ENCODE assay signal across 9 mouse cellular contexts in genomic region chr10:79916081-79916480, GRCm38 (mm10). TPM values are rescaled to one million over a fixed set of nuclear protein-coding genes. Genes with fewer than 3 reads are reported as not detected.
DNase-seq lines count a peak whose midpoint lies in the region; ATAC-seq and TF ChIP-seq lines count a peak whose summit lies in the region.
"Had no signal": no experiment of that assay in that cellular context is flagged by ENCODE, and none has a peak within 500 bp of the region (broad histone marks: within the 10 kb centered on the region; RNA-seq: fewer than 3 reads in every experiment).

No protein-coding gene starts in this region.

- no peak for TF ChIP-seq POLR2A in heart, adult 2 months (IDR thresholded peaks at IDR 0.05; ENCODE audit: insufficient read depth, low read depth, low read length)

- 12% methylated on average over 8 of the region's 8 CpGs for WGBS in heart, adult 2 months
- WGBS in forebrain, embryonic 12.5 days = 10% methylated on average over 8 of the region's 8 CpGs
- 7% methylated on average over 8 of the region's 8 CpGs for WGBS in liver, embryonic 11.5 days

- H3K27me3 ChIP-seq in heart, adult 2 months (ENCODE audit: control insufficient read depth, insufficient read depth, low read length) = peaks cover 13% of the 10 kb centered on the region
- H3K27me3 ChIP-seq in C2C12 (ENCODE audit: control insufficient read depth, insufficient read depth, insufficient read length) = peaks cover 26% of the 10 kb centered on the region
- H3K27me3 ChIP-seq in forebrain, embryonic 12.5 days = peaks cover 38% of the 10 kb centered on the region
- peaks cover 38% of the 10 kb centered on the region for H3K27me3 ChIP-seq in liver, embryonic 11.5 days (replicated peaks; ENCODE audit: control insufficient read depth, insufficient read depth, low read length)

- ATAC-seq in forebrain, embryonic 12.5 days (ENCODE audit: low FRiP score) = 0 out of 2 replicates have a peak, but pooled peaks have one; percentile 3
- no peak for ATAC-seq in liver, embryonic 11.5 days (replicated peaks; ENCODE audit: low FRiP score)

- peak overlapping the region; percentile 96 for H3K4me2 ChIP-seq in forebrain, embryonic 12.5 days
- H3K4me2 ChIP-seq in liver, embryonic 11.5 days = peak overlapping the region; percentile 97

- H3K4me3 ChIP-seq in heart, adult 2 months = peak overlapping the region; percentile 84
- peak overlapping the region; percentile 64 for H3K4me3 ChIP-seq in C2C12 (ENCODE audit: insufficient read depth, poor library complexity, severe bottlenecking)
- H3K4me3 ChIP-seq in forebrain, embryonic 12.5 days (replicated peaks) = peak overlapping the region; percentile 84
- peak overlapping the region; percentile 82 for H3K4me3 ChIP-seq in liver, embryonic 11.5 days (ENCODE audit: low read depth, low read length)

- H3K36me3 ChIP-seq in heart, adult 2 months (ENCODE audit: control insufficient read depth, insufficient read depth, low read length) = no peaks in the 10 kb centered on the region
- peaks cover 7% of the 10 kb centered on the region for H3K36me3 ChIP-seq in C2C12 (ENCODE audit: control insufficient read depth, insufficient read depth)
- H3K36me3 ChIP-seq in forebrain, embryonic 12.5 days (replicated peaks) = peaks cover 21% of the 10 kb centered on the region
- H3K36me3 ChIP-seq in liver, embryonic 11.5 days (ENCODE audit: control insufficient read depth, insufficient read depth, low read length) = peaks cover 3% of the 10 kb centered on the region; the same call in 1 of the 2 replicates

- H3ac ChIP-seq in C2C12 (ENCODE audit: control insufficient read depth, insufficient read length, low read depth) = peak overlapping the region; percentile 92

- peaks cover 10% of the 10 kb centered on the region for H3K4me1 ChIP-seq in heart, adult 2 months (ENCODE audit: control insufficient read depth, insufficient read depth, low read length)
- H3K4me1 ChIP-seq in forebrain, embryonic 12.5 days = peaks cover 55% of the 10 kb centered on the region
- peaks cover 65% of the 10 kb centered on the region for H3K4me1 ChIP-seq in liver, embryonic 11.5 days (replicated peaks; ENCODE audit: control insufficient read depth, insufficient read depth, low read length)

- peak overlapping the region; percentile 86 for H3K9ac ChIP-seq in heart, adult 2 months (ENCODE audit: low read depth, low read length)
- H3K9ac ChIP-seq in forebrain, embryonic 12.5 days = peak overlapping the region; percentile 91
- H3K9ac ChIP-seq in liver, embryonic 11.5 days (ENCODE audit: low read depth, low read length) = peak overlapping the region; percentile 90

- peak overlapping the region; percentile 91 for H3K27ac ChIP-seq in heart, adult 2 months
- H3K27ac ChIP-seq in forebrain, embryonic 12.5 days = peak overlapping the region; percentile 70
- peak overlapping the region; percentile 71 for H3K27ac ChIP-seq in liver, embryonic 11.5 days (ENCODE audit: low read depth, low read length)

- no peak for TF ChIP-seq CTCF in heart, adult 2 months (IDR thresholded peaks at IDR 0.05)
- no peak for TF ChIP-seq CTCF in C2C12 (IDR thresholded peaks at IDR 0.05; ENCODE audit: control insufficient read depth, insufficient read depth, insufficient read length)

- H3K9me3 ChIP-seq in forebrain, embryonic 12.5 days = no peaks in the 10 kb centered on the region
- H3K9me3 ChIP-seq in liver, embryonic 11.5 days (ENCODE audit: control insufficient read depth, low read length) = no peaks in the 10 kb centered on the region

- 0 out of 2 replicates have a peak, but pooled peaks cover 4% of the 10 kb centered on the region for H3K79me2 ChIP-seq in heart, adult 2 months (replicated peaks; ENCODE audit: control insufficient read depth, insufficient read depth, low read length)
- H3K79me2 ChIP-seq in C2C12 (ENCODE audit: control insufficient read depth, insufficient read depth) = peaks cover 24% of the 10 kb centered on the region

- DNase-seq in heart, adult 2 months = no peak
- no peak for DNase-seq in heart, adult 9 months (ENCODE audit: low spot score in 2 of 2)
- DNase-seq in liver, embryonic 11.5 days (ENCODE audit: low spot score) = no peak
- DNase-seq in thymus, postnatal 25 days = no peak
- DNase-seq in left cerebral cortex, adult 8-10 months (ENCODE audit: low spot score in 2 of 2) = no peak
- DNase-seq in gastrocnemius, postnatal 14 days = no peak

- intact Hi-C loops in heart, adult 2 months (cut with DNase I) = no loop called here
- intact Hi-C loops in gastrocnemius, postnatal 14 days (cut with DNase I; ENCODE audit: low total_unique reads) = loop anchor here (5.0 kb wide), 1 partner anchor 34 kb away; no protein-coding TSS in a partner anchor

- TF ChIP-seq EP300 in heart, adult 2 months (IDR thresholded peaks at IDR 0.05; ENCODE audit: insufficient read depth, low read depth, low read length) = no peak

- H3K79me3 ChIP-seq in C2C12 (ENCODE audit: low read depth) = peaks cover 2% of the 10 kb centered on the region

TF ChIP-seq in C2C12, 6 proteins besides CTCF, POLR2A, EP300 and RAD21:
- no peak for TF ChIP-seq MYOD1 (IDR thresholded peaks at IDR 0.05; ENCODE audit: control insufficient read depth, insufficient read length, low read depth)
- no peak for TF ChIP-seq USF1 (IDR thresholded peaks at IDR 0.05; ENCODE audit: low read depth)
- no peak for TF ChIP-seq MYOG (IDR thresholded peaks at IDR 0.05; ENCODE audit: control insufficient read depth, extremely low read depth, insufficient read length)
- no peak for TF ChIP-seq CEBPB (IDR thresholded peaks at IDR 0.05; ENCODE audit: low read depth)
- TF ChIP-seq FOSL1 (IDR thresholded peaks at IDR 0.05; ENCODE audit: insufficient read depth, low read length, poor library complexity, severe bottlenecking) = no peak
- no peak for TF ChIP-seq MAX (IDR thresholded peaks at IDR 0.05)
TF ChIP-seq in C2C12: peak in this region for 0.

RNA-seq across cellular contexts. Expression of gene Kiss1r, which starts 0.7 kb away (rescaled TPM):
- under 1 TPM; 0.10 to 0.25 TPM for total RNA-seq in heart, adult 2 months (2021)
- polyA plus RNA-seq in heart, adult 2 months (2012; rRNA removed) = 0.79 and 1.5 TPM in 2 replicates
- 0.13 TPM for polyA plus RNA-seq in C2C12 (2012; fragmentation: generic; extraction: Trizol)
- 0.96 and 1.1 TPM in 2 replicates for polyA plus RNA-seq in forebrain, embryonic 12.5 days (2016; fragmentation: Nextera tagmentation; extraction: Ambion mirVana)
- 0.66 and 0.75 TPM in 2 replicates for polyA plus RNA-seq in liver, embryonic 11.5 days (2014; fragmentation: Nextera tagmentation; extraction: Ambion mirVana)
- total RNA-seq in left cerebral cortex, adult 8-10 months (2022) = 1 to 10 TPM; 5.8 to 8.3 (median 6.4) TPM
- total RNA-seq in gastrocnemius, postnatal 14 days (2021) = under 1 TPM; 0.27 to 0.44 TPM

RNA-seq across cellular contexts. Expression of gene R3hdm4, which starts 4.9 kb away (rescaled TPM):
- total RNA-seq in heart, adult 2 months (2021) = 10 to 100 TPM; 82.4 to 85.6 TPM
- polyA plus RNA-seq in heart, adult 2 months (2012; rRNA removed) = 119 and 123 TPM in 2 replicates
- polyA plus RNA-seq in C2C12 (2012; fragmentation: generic; extraction: Trizol) = 46.7 TPM
- 162 and 173 TPM in 2 replicates for polyA plus RNA-seq in forebrain, embryonic 12.5 days (2016; fragmentation: Nextera tagmentation; extraction: Ambion mirVana)
- 99.4 and 104 TPM in 2 replicates for polyA plus RNA-seq in liver, embryonic 11.5 days (2014; fragmentation: Nextera tagmentation; extraction: Ambion mirVana)
- total RNA-seq in left cerebral cortex, adult 8-10 months (2022) = 100 to 1,000 TPM; 312 to 357 (median 346) TPM
- total RNA-seq in gastrocnemius, postnatal 14 days (2021) = 100 to 1,000 TPM in 1 of 2 experiments, 10 to 100 TPM in 1; 98.8 to 106 TPM

RNA-seq across cellular contexts. Expression of gene Gm26602, which starts 5.4 kb away (rescaled TPM):
- total RNA-seq in heart, adult 2 months (2021) = not detected
- polyA plus RNA-seq in heart, adult 2 months (2012; rRNA removed) = not detected in 2 replicates
- not detected for polyA plus RNA-seq in C2C12 (2012; fragmentation: generic; extraction: Trizol)
- polyA plus RNA-seq in forebrain, embryonic 12.5 days (2016; fragmentation: Nextera tagmentation; extraction: Ambion mirVana) = 35.1 and 53.2 TPM in 2 replicates
- 7.4 TPM in 1 of 2 replicates, not detected in the other for polyA plus RNA-seq in liver, embryonic 11.5 days (2014; fragmentation: Nextera tagmentation; extraction: Ambion mirVana)
- total RNA-seq in left cerebral cortex, adult 8-10 months (2022) = not detected
- total RNA-seq in gastrocnemius, postnatal 14 days (2021) = not detected
- total RNA-seq: layer of hippocampus, postnatal 25 days had no signal

RNA-seq across cellular contexts. Expression of gene Med16, which starts 7.4 kb away (rescaled TPM):
- 10 to 100 TPM; 40.8 to 54.1 TPM for total RNA-seq in heart, adult 2 months (2021)
- polyA plus RNA-seq in heart, adult 2 months (2012; rRNA removed) = 54.9 and 62.4 TPM in 2 replicates
- polyA plus RNA-seq in C2C12 (2012; fragmentation: generic; extraction: Trizol) = 32.5 TPM
- polyA plus RNA-seq in forebrain, embryonic 12.5 days (2016; fragmentation: Nextera tagmentation; extraction: Ambion mirVana) = 59.9 and 62.3 TPM in 2 replicates
- polyA plus RNA-seq in liver, embryonic 11.5 days (2014; fragmentation: Nextera tagmentation; extraction: Ambion mirVana) = 32.6 and 37.4 TPM in 2 replicates
- 10 to 100 TPM; 51.9 to 68.0 (median 61.4) TPM for total RNA-seq in left cerebral cortex, adult 8-10 months (2022)
- 10 to 100 TPM; 37.7 to 38.1 TPM for total RNA-seq in gastrocnemius, postnatal 14 days (2021)

RNA-seq across cellular contexts. Expression of gene Arid3a, which starts 10.8 kb away (rescaled TPM):
- 1 to 10 TPM; 1.3 to 1.5 TPM for total RNA-seq in heart, adult 2 months (2021)
- polyA plus RNA-seq in heart, adult 2 months (2012; rRNA removed) = 0.88 and 1.7 TPM in 2 replicates
- polyA plus RNA-seq in C2C12 (2012; fragmentation: generic; extraction: Trizol) = 0.74 TPM
- 4.5 and 4.7 TPM in 2 replicates for polyA plus RNA-seq in forebrain, embryonic 12.5 days (2016; fragmentation: Nextera tagmentation; extraction: Ambion mirVana)
- polyA plus RNA-seq in liver, embryonic 11.5 days (2014; fragmentation: Nextera tagmentation; extraction: Ambion mirVana) = 10.8 and 12.4 TPM in 2 replicates
- total RNA-seq in left cerebral cortex, adult 8-10 months (2022) = 1 to 10 TPM; 5.0 to 7.8 (median 7.5) TPM
- 1 to 10 TPM; 2.4 to 2.7 TPM for total RNA-seq in gastrocnemius, postnatal 14 days (2021)
